Comparison of ENCODE assay signal across 23 mouse cellular contexts in the genomic region with DNA sequence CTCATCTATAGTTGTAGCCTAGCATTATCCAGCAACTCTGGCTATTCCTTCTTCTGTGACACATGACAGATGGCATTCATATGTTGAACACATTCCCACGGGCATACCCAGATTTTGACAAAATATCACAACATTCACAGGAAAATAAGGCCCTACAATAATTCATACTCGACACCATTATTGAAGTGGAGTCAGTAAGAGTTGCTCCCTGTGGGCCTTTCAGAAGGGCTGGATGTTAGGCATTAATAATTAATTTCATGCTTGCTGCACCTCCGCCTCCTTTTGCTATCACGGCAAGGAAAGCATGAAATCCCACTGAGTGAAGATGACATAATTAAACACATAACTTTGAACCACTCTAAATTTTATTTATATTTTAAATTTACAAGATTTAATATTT.
A peak's percentile ranks its signal among the peaks of the same experiment; 100 is the strongest.
DNase-seq lines count a peak whose midpoint lies in the region; ATAC-seq and TF ChIP-seq lines count a peak whose summit lies in the region.
"Had no signal": no experiment of that assay in that cellular context is flagged by ENCODE, and none has a peak within 500 bp of the region (broad histone marks: within the 10 kb centered on the region; RNA-seq: fewer than 3 reads in every experiment).

No protein-coding gene starts in this region.

- H3K4me1 ChIP-seq in midbrain, embryonic 11.5 days (ENCODE audit: control insufficient read depth, insufficient read depth, low read length) = no peaks in the 10 kb centered on the region
- H3K4me1 ChIP-seq in midbrain, embryonic 10.5 days = no peaks in the 10 kb centered on the region
- H3K4me1 ChIP-seq in hindbrain, embryonic 12.5 days = no peaks in the 10 kb centered on the region
- no peaks in the 10 kb centered on the region for H3K4me1 ChIP-seq in hindbrain, postnatal 0 days (ENCODE audit: insufficient read depth, low read length)
- H3K4me1 ChIP-seq in neural tube, embryonic 13.5 days (replicated peaks) = peaks cover 4% of the 10 kb centered on the region; the same call in 1 of the 2 replicates
- H3K4me1 ChIP-seq: embryonic facial prominence, embryonic 13.5 days; forebrain, embryonic 13.5 days; heart, embryonic 10.5 days; hindbrain, embryonic 15.5 days had no signal

- H3K27me3 ChIP-seq in midbrain, embryonic 11.5 days (ENCODE audit: control insufficient read depth, insufficient read depth, low read length) = no peaks in the 10 kb centered on the region
- H3K27me3 ChIP-seq in midbrain, embryonic 10.5 days (ENCODE audit: low read depth, poor library complexity, severe bottlenecking) = no peaks in the 10 kb centered on the region
- H3K27me3 ChIP-seq in hindbrain, embryonic 12.5 days = no peaks in the 10 kb centered on the region
- H3K27me3 ChIP-seq in hindbrain, postnatal 0 days (ENCODE audit: insufficient read depth, low read length) = no peaks in the 10 kb centered on the region
- no peaks in the 10 kb centered on the region for H3K27me3 ChIP-seq in neural tube, embryonic 13.5 days
- H3K27me3 ChIP-seq: embryonic facial prominence, embryonic 13.5 days; forebrain, embryonic 13.5 days; hindbrain, embryonic 15.5 days had no signal

- no peaks in the 10 kb centered on the region for H3K9me3 ChIP-seq in midbrain, embryonic 11.5 days (ENCODE audit: control insufficient read depth, low read length)
- no peaks in the 10 kb centered on the region for H3K9me3 ChIP-seq in midbrain, embryonic 10.5 days (replicated peaks)
- no peaks in the 10 kb centered on the region for H3K9me3 ChIP-seq in hindbrain, embryonic 12.5 days (replicated peaks)
- no peaks in the 10 kb centered on the region for H3K9me3 ChIP-seq in hindbrain, postnatal 0 days (ENCODE audit: low read length)
- no peaks in the 10 kb centered on the region for H3K9me3 ChIP-seq in neural tube, embryonic 13.5 days
- H3K9me3 ChIP-seq: embryonic facial prominence, embryonic 13.5 days; forebrain, embryonic 13.5 days; heart, embryonic 10.5 days; hindbrain, embryonic 15.5 days had no signal

- H3K9ac ChIP-seq in midbrain, embryonic 11.5 days (ENCODE audit: low read length) = no peak overlapping the region
- H3K9ac ChIP-seq in hindbrain, embryonic 12.5 days = no peak overlapping the region
- no peak overlapping the region for H3K9ac ChIP-seq in hindbrain, postnatal 0 days (replicated peaks; ENCODE audit: low read length)
- H3K9ac ChIP-seq in neural tube, embryonic 13.5 days = no peak overlapping the region
- H3K9ac ChIP-seq: embryonic facial prominence, embryonic 13.5 days; forebrain, embryonic 13.5 days; hindbrain, embryonic 15.5 days had no signal

- no peak overlapping the region for H3K4me3 ChIP-seq in midbrain, embryonic 11.5 days (ENCODE audit: low read depth, low read length)
- no peak overlapping the region for H3K4me3 ChIP-seq in midbrain, embryonic 10.5 days
- H3K4me3 ChIP-seq in hindbrain, embryonic 12.5 days = no peak overlapping the region
- H3K4me3 ChIP-seq in hindbrain, postnatal 0 days (ENCODE audit: low read length) = no peak overlapping the region
- H3K4me3 ChIP-seq in neural tube, embryonic 13.5 days = no peak overlapping the region
- H3K4me3 ChIP-seq: embryonic facial prominence, embryonic 13.5 days; erythroblast, embryonic 14.5 days; forebrain, embryonic 13.5 days; gastrocnemius, adult 2 months; heart, embryonic 10.5 days; hindbrain, embryonic 15.5 days; layer of hippocampus, adult 2 months had no signal

- TF ChIP-seq CTCF in hindbrain, postnatal 0 days (IDR thresholded peaks at IDR 0.05; ENCODE audit: low read depth) = no peak

- 0 out of 2 replicates have a peak, but pooled peaks have one; percentile 42 for ATAC-seq in midbrain, embryonic 11.5 days (ENCODE audit: low FRiP score)
- ATAC-seq in hindbrain, embryonic 12.5 days (ENCODE audit: low FRiP score) = peak; percentile 78
- no peak for ATAC-seq in hindbrain, postnatal 0 days
- 0 out of 2 replicates have a peak, but pooled peaks have one; percentile 59 for ATAC-seq in neural tube, embryonic 13.5 days (ENCODE audit: low read depth)
- ATAC-seq in granulocyte monocyte progenitor cell, adult 5-6 weeks (replicated peaks; ENCODE audit: poor library complexity, severe bottlenecking) = no peak
- no peak for ATAC-seq in megakaryocyte progenitor cell, adult 5-6 weeks (replicated peaks; ENCODE audit: poor library complexity)
- ATAC-seq: forebrain, embryonic 13.5 days; intestine, embryonic 16.5 days; lung, postnatal 0 days had no signal

- 65% methylated on average over 4 of the region's 4 CpGs for WGBS in midbrain, embryonic 11.5 days
- WGBS in midbrain, embryonic 10.5 days = 80% methylated on average over 4 of the region's 4 CpGs
- WGBS in hindbrain, embryonic 12.5 days = 46% methylated on average over 4 of the region's 4 CpGs
- WGBS in hindbrain, postnatal 0 days = 32% methylated on average over 4 of the region's 4 CpGs
- 22% methylated on average over 4 of the region's 4 CpGs for WGBS in neural tube, embryonic 13.5 days

- no peaks in the 10 kb centered on the region for H3K36me3 ChIP-seq in midbrain, embryonic 11.5 days (ENCODE audit: control insufficient read depth, insufficient read depth, low read length)
- H3K36me3 ChIP-seq in midbrain, embryonic 10.5 days = no peaks in the 10 kb centered on the region
- H3K36me3 ChIP-seq in hindbrain, embryonic 12.5 days = no peaks in the 10 kb centered on the region
- no peaks in the 10 kb centered on the region for H3K36me3 ChIP-seq in hindbrain, postnatal 0 days (ENCODE audit: insufficient read depth, low read length)
- H3K36me3 ChIP-seq in neural tube, embryonic 13.5 days = no peaks in the 10 kb centered on the region
- H3K36me3 ChIP-seq: embryonic facial prominence, embryonic 13.5 days; heart, embryonic 10.5 days; hindbrain, embryonic 15.5 days had no signal

- no peak overlapping the region for H3K4me2 ChIP-seq in midbrain, embryonic 11.5 days
- no peak overlapping the region for H3K4me2 ChIP-seq in hindbrain, embryonic 12.5 days (replicated peaks)
- H3K4me2 ChIP-seq in hindbrain, postnatal 0 days (ENCODE audit: low read depth, low read length) = no peak overlapping the region
- no peak overlapping the region for H3K4me2 ChIP-seq in neural tube, embryonic 13.5 days
- H3K4me2 ChIP-seq: embryonic facial prominence, embryonic 13.5 days; forebrain, embryonic 13.5 days; hindbrain, embryonic 15.5 days had no signal

- H3K27ac ChIP-seq in midbrain, embryonic 11.5 days (ENCODE audit: low read depth, low read length) = no peak overlapping the region
- H3K27ac ChIP-seq in midbrain, embryonic 10.5 days (replicated peaks) = no peak overlapping the region
- H3K27ac ChIP-seq in hindbrain, embryonic 12.5 days = no peak overlapping the region
- no peak overlapping the region for H3K27ac ChIP-seq in hindbrain, postnatal 0 days
- no peak overlapping the region for H3K27ac ChIP-seq in neural tube, embryonic 13.5 days (replicated peaks)
- H3K27ac ChIP-seq: embryonic facial prominence, embryonic 13.5 days; forebrain, embryonic 13.5 days; gastrocnemius, adult 2 months; heart, embryonic 10.5 days; hindbrain, embryonic 15.5 days; layer of hippocampus, adult 2 months had no signal

- DNase-seq in midbrain, embryonic 11.5 days (ENCODE audit: low spot score, missing footprints) = no peak
- no peak for DNase-seq in midbrain, embryonic 10.5 days (ENCODE audit: low spot score)
- DNase-seq in hindbrain, postnatal 0 days (ENCODE audit: low spot score) = peak; percentile 25
- DNase-seq: cerebellum, adult 18-20 months; cerebellum, postnatal 14 days; gastrocnemius, adult 2 months; kidney, adult 9 months; kidney, postnatal 14 days; layer of hippocampus, postnatal 36 days; right cerebral cortex, postnatal 25 days; spleen, adult 18-20 months had no signal

Comparison
In these comparisons a context has a peak if more than half of its experiments do, and no peak if none do; other contexts are left out.
1. ATAC-seq: peak in midbrain, embryonic 11.5 days (single experiment), hindbrain, embryonic 12.5 days (single experiment) and neural tube, embryonic 13.5 days (single experiment); none in hindbrain, postnatal 0 days (single experiment), granulocyte monocyte progenitor cell, adult 5-6 weeks (single experiment) and megakaryocyte progenitor cell, adult 5-6 weeks (single experiment).